Mouse (Mus musculus): ENCODE measurements around the gene Tbx6.
A peak's percentile ranks its signal among the peaks of the same experiment; 100 is the strongest.
"Not testable (repeated sequence)": the region's sequence is repeated elsewhere in the genome, so short reads cannot be mapped to it uniquely, and the experiment has no call there.

Gene Tbx6

DNA sequence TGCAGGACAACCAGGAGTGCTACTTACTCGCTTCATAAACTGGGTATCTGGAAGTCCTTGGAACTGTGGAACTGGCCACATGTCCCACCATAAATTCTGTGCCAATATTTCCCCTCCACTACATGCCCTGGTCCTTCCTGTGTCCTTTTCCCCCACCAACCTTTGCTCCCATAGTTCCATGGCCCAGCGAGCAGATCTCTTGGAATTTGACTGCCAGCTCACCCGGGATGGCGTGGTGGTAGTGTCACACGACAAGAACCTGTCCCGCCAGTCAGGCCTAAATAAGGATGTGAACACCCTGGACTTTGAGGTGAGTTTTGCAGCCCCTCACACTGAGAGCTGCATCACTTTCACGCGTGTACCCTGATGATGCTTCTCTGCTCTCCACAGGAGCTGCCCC lies 14.3 kb upstream of the Tbx6 start:
- no peak for DNase-seq (ENCODE audit: low spot score in 2 of 2)

DNA sequence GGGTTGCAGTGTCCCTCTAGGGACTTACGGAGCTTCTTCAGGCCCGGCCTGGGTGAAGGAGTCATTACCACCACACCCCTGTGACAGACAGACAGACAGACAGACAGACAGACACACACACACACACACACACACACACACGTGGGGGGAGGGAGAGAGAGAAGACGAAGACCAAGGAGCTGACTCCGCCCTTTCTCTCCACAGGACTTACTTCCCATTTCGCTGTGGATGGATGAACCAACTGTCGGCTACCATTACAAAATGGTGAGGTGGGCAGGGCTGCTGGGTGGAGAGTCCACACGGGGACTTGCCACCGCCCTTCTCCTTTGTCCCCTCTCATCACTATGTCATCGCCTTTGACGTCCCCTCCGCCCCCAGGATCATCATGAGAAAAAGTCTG lies 10.5 kb upstream of the Tbx6 start:
- DNase-seq (ENCODE audit: low spot score in 2 of 2) = no peak

DNA sequence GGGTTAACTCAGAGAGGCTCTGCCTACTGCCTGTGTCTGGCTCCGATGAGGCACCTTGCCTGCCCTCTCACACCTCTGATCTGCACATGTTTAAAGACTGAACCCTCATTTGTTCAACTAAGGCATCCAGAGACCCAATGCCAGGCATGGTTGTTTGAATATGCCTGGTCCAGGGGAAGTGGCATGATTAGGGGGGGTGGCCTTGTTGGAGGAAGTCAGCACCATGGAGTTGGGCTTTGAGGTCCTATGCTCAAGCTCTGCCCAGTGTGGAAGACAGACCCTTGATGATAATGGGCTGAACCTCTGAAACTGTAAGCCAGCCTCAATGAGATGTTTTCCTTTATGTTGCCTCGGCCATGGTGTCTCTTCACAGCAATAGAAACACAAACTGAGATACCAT lies 7.9 kb upstream of the Tbx6 start:
- DNase-seq (ENCODE audit: low spot score in 2 of 2) = no peak

DNA sequence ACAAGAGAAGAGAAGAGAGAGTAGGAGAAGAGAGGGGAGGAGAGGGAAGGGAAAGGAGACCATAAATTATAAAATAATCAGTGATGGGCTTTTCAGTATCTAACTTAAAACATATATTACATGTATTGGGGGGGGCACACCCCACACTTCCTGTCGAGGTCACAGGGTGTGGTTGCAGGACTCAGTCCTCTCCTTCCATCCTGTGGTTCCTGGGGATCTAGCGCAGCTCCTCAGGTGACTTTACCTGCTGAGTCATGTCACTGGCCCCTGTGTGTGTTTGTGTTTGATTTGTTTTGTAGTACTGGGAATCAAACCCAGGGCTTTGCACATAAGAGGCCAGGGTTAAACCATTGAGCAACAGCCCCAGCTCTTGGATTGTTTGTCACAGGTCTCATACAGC lies 6.8 kb upstream of the Tbx6 start:
- no peak for DNase-seq (ENCODE audit: low spot score in 2 of 2)

DNA sequence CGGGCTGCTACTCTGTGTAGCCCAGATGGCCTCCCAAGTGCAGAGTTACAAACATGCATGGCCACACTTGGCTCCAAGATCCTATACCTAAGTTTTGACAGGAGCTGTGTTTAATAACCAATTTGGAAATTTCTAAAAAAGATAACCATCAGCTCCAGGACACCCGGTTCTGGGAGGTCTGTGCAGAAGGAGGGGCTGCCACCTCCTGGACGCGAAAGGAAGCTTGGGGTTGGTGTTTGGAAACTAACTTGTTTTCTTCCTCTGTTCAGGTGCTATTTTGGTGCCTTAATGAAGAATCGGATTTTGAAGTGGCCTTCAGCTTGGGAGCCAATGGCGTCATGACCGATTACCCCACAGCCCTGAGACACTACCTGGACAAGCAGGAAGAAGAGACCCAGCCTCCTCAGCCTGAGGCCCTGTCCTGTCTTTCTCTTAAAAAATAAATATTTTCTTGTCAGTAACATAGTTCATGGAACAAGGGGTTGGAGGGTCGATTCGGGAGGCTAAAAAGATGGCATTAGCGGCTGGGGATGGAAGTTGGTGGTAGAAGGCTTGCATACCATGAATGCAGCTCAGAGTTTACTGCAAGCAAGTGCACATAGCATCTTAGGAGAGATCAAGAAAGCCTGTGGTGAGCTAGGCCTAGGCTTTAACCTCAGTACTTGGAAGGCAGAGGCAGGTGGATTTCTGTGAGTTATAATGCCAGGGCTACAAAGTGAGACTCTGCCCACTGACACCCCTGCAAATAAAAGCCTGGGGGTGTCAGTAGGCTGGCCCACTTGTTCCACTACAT lies 5.9 kb upstream of the Tbx6 start:
- DNase-seq (ENCODE audit: low spot score in 2 of 2) = no peak

DNA sequence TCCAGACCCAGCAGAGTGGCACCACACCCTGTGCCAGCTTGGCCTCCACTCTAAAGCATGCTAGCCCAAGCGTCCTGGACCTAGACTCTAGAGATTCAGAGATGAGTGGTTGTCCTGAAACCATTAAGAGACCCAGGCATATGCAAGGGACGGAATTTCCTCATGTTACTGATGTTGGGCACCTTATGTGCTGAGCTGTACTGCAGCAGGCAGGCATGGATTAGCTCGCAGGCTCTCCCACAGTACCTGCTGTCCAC lies 5.4 kb upstream of the Tbx6 start:
- DNase-seq (ENCODE audit: low spot score in 2 of 2) = no peak

DNA sequence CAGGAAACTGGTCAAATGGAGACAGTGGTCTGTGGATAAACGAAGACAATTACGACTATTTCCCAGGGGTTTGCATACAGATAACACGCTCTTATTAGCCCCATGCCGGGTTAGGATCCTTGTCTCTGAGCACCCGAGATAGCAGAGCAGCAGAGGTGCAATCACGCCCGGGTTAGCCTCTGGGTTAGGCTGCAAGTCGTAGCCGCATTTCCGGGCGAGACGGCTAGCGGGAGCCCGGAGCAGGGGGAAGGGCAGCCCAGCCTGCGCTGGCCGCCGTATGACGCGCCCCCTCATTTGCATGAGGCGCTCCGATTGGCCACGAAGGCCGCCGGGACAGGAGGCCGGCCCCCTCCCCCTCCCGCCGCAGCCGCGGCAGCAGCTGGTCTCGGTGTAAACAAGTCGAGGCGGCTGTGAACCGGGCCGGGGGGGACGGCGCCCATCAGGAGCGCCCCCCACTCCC lies 4.7 kb upstream of the Tbx6 start, which contains the start of gene Ypel3:
TSS of gene Ypel3 (plus strand) at position 358 of the 460 bp plus-strand sequence.
- DNase-seq (ENCODE audit: low spot score in 2 of 2) = peak; percentile 90 to 95

DNA sequence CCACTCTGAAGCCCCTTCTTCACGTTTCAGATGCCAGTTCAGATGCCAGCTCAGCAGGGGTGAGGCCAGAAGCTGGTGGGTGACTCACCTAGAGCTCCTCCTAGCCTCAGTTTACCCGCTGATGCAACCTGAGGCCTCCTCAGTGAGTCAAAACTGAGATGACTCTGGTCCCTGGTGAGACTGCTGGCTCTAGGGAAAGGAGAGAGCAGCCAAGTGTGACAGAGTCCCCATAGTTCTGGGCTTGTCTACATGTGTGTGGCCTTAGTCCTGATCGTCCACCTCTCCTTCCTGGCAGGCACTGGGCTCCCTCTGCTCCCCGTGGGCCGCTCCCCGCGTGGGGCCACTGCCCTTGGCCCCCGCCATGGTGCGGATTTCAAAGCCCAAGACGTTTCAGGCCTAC lies 3.8 kb upstream of the Tbx6 start:
- peak in 1 of 2 experiments; percentile 31 for DNase-seq (ENCODE audit: low spot score in 2 of 2)

DNA sequence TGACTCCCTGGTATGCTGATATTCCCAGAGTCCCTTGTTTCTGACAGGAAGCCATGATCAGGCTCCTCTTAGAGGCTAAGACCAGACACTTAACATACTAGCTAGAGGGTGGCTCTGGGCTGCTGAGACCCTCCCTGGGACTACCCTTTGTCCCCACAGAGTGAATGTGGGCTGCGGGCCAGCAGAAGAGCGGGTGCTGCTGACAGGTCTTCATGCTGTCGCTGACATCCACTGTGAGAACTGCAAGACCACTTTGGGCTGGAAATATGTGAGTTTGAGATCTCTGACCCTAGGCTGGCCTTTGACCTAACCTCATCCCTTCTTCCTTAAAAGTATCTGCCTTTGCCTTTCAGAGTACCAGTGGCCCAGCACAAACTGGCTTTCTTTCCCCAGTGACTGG lies 3.1 kb upstream of the Tbx6 start:
- DNase-seq (ENCODE audit: low spot score in 2 of 2) = no peak

DNA sequence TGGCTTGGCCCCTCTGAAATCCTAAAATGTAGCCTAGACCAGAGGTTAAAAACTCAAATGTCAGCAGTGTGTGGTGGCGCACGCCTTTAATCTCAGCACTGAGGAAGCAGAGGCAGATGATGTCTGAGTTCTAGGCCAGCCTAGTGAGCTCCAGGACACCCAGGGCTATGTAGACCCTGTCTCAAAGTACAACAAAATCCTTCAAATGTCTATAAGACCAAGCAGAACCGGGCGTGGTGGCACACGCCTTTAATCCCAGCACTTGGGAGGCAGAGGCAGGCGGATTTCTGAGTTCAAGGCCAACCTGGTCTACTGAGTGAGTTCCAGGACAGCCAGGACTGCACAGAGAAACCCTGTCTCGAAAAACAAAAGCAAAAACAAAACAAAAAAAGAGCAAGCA lies 2.2 kb upstream of the Tbx6 start:
- not testable (repeated sequence) for DNase-seq (ENCODE audit: low spot score in 2 of 2)

DNA sequence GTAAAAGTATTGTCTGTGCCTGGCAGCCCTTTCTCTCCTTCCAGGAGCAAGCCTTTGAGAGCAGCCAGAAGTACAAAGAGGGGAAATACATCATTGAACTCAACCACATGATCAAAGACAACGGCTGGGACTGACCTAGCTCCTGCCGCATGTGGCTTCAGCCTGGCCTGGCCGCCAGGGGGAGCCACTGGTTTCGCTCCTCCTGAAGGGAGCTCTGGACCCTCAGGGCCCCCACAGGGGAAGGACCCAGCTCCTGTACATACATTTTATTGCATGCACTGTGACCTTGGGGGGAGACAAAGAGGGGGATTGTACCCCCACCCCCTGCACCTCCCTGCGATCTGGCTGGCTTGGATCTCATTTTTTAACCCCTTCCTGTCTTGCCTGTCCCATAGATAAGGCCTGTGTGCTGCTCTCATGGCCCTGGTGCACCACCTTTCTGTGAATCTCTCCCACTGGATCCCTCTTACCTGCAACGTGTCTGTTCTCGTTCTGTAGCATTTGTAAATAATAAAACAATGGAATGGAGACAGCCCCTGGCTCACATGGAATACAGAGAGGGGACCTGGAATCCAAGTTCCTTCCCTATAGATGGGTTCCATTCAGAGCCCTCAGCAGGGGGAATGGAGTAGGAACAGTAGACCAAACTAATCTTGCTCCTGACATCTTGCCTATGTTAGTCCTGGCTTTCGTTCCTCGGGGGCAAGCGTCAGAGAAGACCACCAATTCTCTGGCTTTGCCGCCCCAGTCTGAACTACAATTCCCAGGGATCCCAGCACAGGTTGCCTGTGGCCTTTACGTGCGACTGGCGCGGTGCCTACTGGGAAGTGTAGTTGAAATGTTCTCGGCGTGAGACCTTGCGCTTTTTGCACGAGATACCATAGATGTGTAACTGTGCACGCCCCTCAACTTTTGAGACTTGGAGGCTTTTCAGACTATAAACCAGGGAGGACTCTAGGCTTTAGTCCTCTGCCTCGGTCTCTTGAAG lies 1.0 kb upstream of the Tbx6 start:
- DNase-seq (ENCODE audit: low spot score in 2 of 2) = peak; percentile 86 to 91

DNA sequence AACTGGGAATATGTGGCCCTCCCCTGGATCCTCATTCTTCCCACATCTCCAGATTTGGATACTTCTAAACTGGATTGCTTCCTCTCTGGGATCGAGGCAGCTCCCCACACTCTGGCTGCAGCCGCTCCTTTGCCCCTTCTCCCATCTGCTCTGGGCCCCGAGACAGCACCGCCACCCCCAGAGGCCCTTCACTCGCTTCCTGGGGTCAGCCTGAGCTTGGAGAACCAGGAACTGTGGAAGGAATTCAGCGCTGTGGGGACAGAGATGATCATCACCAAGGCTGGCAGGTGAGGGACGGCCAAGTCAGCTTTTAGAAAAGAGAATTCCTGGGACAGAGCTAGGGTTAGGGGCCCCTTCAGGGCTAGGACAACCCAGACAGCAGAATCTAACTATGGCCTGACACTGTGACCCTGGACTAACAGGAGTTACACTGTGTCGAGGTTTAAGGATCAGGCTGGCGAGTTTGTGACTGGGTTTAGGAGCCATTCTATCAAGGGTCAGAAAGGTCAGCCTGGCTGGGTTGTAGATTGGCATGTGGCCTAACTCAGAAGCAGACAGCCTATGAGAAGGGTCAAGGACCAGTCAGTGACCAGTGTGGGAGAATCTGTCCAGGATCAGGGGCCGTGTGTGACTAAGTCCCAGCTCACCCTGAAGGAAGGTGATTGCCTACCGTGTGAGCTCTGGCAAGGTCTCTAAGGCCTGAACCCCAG lies 533 bp downstream of the Tbx6 start:
- no peak for DNase-seq (ENCODE audit: low spot score in 2 of 2)

DNA sequence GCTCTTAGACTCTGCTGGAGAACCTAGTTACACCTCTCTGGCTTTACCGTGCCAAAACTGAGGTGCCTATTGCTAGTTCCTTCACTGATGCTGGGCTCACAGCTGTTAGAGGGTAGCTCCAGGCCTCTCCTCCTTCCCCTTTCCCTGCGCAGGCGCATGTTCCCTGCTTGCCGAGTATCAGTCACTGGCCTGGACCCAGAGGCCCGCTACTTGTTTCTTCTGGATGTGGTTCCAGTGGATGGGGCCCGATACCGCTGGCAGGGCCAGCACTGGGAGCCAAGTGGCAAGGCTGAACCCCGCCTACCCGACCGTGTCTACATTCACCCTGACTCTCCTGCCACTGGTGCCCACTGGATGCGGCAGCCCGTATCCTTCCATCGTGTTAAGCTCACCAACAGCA lies 1.4 kb downstream of the Tbx6 start:
- DNase-seq (ENCODE audit: low spot score in 2 of 2) = no peak

DNA sequence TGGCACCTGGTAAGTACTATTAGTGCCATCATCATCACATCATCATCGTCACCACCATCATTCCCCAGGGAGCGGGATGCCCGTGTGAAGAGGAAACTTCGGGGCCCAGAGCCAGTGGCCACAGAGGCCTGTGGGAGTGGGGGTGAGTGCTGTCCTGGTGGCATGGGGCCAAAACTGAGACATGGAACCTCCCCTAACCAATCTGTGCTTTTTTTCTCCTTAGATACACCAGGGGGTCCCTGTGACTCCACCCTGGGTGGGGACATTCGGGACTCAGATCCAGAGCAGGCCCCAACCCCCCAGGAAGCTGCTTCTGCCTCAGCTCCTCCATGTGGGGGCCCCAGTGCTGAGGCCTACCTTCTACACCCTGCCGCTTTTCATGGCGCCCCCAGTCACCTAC lies 3.2 kb downstream of the Tbx6 start:
- DNase-seq (ENCODE audit: low spot score in 2 of 2) = no peak

DNA sequence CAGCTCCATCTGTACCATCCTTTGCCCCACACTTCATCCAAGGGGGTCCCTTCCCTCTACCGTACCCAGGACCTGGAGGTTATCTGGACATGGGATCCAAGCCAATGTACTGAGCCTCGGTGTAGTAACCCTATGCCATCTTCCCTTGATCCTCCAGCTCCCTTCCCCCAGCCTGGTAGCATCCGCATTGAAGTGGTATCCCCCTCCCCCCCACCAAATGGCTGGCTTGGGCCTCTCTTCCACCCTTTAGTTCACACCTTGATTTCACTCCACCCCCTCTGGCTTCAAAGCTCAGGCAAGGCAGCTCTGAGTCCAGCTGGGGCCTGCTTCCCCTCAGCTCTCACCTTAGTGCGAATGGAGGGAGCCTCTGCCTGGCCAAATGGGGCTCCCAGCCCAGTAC lies 3.8 kb downstream of the Tbx6 start:
- DNase-seq (ENCODE audit: low spot score in 2 of 2) = no peak

DNA sequence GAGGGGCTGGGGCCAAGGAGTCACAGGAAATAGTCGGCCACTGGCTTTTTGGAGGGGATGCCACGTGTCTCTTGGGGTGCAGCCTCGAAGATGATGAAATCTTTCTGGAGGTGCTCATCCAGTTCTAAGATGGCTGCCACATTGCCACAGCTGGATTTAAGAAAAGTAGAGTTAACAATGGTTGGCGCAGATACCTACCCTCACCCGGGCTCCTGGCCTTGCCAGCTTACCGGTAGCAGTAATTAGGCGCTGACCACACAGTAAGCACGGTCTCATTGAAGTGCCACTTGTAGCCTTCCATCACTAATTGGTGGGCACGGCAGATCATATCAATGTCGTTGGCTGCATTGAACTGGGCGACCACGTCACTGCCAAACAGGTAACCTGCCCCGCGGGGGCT lies 4.9 kb downstream of the Tbx6 start:
- DNase-seq (ENCODE audit: low spot score in 2 of 2) = no peak

DNA sequence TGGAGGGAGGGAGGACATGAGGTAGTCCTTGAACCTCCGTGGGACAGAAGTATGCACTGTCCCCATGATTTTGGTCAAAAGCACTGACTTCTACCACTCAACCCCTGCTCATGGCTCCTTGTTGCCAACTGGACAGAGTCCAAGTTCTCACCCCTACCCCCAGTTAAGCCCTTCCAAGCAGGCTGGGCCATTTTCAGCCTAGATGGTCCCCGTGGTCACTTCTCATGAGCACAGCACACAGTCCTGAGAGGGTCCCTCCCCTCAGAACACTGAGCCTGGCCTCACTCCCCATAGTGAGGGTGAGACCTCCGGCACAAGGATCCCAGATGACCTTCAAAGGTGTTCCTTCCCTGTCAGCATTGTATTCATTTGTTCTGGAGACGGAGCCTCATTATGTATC lies 7.9 kb downstream of the Tbx6 start:
- no peak for DNase-seq (ENCODE audit: low spot score in 2 of 2)

DNA sequence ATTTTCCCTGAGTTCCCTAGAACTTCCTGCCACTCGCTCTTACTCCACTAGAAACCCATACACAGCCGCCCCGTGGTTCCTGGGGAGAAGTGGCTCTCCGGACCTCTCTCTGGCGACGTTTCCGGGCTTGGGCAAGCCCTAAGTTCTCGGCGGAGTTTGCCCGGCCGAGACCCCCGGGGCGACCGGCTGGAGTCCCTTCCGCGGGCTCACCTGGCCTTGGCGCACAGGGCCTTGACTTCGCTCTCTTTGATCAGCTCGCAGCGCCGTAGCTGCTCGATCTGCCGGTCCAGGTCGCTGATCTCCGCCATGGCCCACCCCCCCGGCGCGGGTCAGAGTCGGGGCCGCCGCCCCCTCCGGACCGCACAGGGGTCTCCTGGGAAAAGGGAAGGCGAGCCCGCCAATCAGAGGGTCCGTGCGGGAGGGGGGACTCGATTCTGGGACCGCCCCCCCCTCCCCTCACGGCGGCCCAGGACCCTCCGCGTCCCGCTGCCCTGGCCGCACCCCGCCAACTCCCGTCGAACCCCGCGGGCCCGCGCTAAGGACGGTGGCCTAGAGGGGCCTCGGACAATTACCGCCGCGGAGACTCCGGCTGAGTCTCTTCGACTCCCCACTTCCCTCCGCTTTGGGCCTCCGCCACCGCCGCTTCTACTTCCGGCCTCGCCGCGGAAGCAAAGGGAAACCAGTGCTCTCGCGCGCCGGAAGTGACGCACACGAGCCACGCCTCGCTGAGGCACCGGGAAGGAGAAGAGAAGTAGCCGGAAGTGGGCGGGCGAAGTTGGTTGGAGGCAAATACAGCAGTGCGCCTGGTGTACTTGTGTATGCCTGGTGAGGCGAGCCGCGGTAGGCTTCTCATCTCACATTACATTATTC lies 10.8 kb downstream of the Tbx6 start, which contains the start of gene Ppp4c:
TSS of gene Ppp4c (minus strand) at position 646 of the 870 bp plus-strand sequence.
- DNase-seq (ENCODE audit: low spot score in 2 of 2) = peak; percentile 97 to 98

DNA sequence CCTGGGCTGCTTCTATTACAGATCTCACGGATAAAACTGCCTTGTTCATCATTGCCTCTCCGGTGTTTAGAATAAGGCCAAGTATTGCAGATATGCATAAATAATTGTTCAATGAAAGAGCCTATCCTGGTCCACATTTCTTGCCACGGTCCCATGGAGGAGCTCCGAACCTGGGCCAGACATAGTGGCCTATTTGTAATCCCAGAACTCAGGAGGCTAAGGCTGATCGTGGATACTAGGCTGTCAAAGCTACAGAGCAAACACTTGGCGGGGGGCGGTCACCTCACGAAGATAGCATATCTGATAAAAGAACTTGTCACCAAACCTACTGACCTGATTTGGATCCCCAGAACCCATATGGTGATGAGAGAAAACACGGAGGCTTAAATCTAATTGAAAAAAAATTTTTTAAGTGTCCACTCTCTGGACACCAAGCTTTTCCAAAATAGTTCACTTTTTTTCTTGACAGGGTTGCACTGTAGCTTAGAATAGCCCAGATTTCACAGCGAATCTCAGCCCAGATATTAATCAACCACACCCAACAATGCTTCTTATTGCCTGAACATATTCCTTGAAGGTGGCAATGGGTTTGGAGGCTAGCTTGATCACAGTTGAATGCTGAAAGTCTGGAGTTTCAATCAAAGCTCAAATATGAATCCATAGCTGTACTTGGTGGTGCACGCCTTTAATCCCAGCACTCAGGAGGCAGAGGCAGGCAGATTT lies 11.6 kb downstream of the Tbx6 start:
- no peak for DNase-seq (ENCODE audit: low spot score in 2 of 2)

DNA sequence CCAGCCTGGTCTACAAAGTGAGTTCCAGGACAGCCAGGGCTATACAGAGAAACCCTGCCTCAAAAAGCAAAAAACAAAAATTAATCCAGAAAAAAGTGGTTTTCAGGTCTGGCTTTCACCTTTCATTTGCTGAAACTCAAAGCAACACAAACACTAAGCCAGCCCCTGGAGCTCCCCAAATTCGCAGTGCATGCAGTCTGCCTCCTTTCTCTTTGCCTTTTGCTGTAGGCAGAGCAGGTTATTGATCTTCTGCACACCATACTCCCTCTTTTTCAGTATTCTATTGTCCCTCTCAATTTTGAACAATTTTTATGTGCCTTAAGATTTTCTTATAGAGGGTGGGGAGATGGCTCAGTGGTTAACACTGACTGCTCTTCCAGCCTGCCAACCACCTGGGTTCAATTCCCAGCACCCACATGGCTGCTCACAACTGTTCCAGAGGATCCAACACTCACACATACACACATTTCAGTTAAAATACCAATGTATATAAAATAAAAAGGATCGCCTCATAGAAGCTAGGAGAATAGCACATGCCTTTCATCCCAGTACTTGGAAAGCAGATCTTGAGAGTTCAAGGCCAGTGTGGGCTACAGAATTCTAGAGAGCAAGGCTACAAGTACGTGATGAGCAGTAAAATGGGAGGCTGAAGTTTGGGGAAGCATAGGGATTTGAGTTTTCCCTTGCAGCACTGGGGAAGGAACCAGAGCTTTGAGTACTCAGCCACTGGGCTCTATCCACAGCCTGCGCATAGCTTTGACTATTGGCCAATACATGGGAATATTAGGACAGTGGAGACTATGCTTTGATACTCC lies 12.4 kb downstream of the Tbx6 start:
- no peak for DNase-seq (ENCODE audit: low spot score in 2 of 2)

Measured in right cerebral cortex, adult 2 months (tissue).